In the genomic region with DNA sequence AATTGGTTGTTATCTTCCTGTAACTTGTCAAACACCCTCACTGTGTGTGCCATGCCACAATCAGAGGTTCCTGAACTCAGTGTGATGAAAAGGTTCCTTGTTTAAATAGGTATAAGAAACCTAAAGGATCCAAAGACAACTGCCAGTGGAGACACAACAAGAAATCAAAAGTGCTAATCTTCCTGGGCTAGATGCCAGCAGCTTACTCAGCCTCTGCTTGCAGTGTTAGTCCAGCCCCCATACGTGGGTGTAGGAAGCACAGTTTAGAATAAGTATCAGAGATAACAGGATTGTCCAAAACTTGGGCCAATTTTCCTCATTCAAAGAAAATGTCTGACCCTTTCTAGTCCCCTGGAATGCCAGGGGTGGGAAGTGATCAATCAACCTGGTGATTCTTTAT, we compare ENCODE assay signal across 13 mouse cellular contexts.
DNase-seq lines count a peak whose midpoint lies in the region; ATAC-seq lines count a peak whose summit lies in the region.
"Had no signal": no experiment of that assay in that cellular context is flagged by ENCODE, and none has a peak within 500 bp of the region (broad histone marks: within the 10 kb centered on the region; RNA-seq: fewer than 3 reads in every experiment).

No protein-coding gene starts in this region.

- no peak overlapping the region for H3K27ac ChIP-seq in hindbrain, embryonic 14.5 days
- H3K27ac ChIP-seq: liver, embryonic 15.5 days; midbrain, embryonic 10.5 days had no signal

- no peak overlapping the region for H3K4me3 ChIP-seq in hindbrain, embryonic 14.5 days (replicated peaks; ENCODE audit: low read length)
- H3K4me3 ChIP-seq: erythroblast, embryonic 14.5 days; liver, embryonic 15.5 days; midbrain, embryonic 10.5 days had no signal

- no peaks in the 10 kb centered on the region for H3K27me3 ChIP-seq in hindbrain, embryonic 14.5 days (ENCODE audit: control insufficient read depth, insufficient read depth, low read length)
- H3K27me3 ChIP-seq: liver, embryonic 15.5 days had no signal

- WGBS in hindbrain, embryonic 14.5 days = 47% methylated on average over 1 of the region's 1 CpGs

- intact Hi-C loops in left cerebral cortex, postnatal 25 days (cut with DNase I) = loop anchor here (5.0 kb wide), 1 partner anchor 121 kb away; the partner anchor contains the start of gene Slitrk1

- DNase-seq in cerebellum, postnatal 10 days = peak; percentile 47 to 54
- DNase-seq in cerebellum, adult 9-11 months = no peak
- DNase-seq in 3T3-L1 (ENCODE audit: low read depth, low spot score) (peak; percentile 20), liver (no peak)
- DNase-seq in left cerebral cortex, postnatal 25 days (ENCODE audit: low spot score in 2 of 2) = peak; percentile 64 to 89
- DNase-seq in embryo, embryonic 9.5 days (ENCODE audit: extremely low spot score) = no peak
- DNase-seq in hindbrain, embryonic 14.5 days (ENCODE audit: low spot score) = no peak
- DNase-seq: heart, adult 18-20 months; kidney, postnatal 14 days had no signal

- H3K9me3 ChIP-seq in hindbrain, embryonic 14.5 days (ENCODE audit: control insufficient read depth, low read length) = no peaks in the 10 kb centered on the region
- H3K9me3 ChIP-seq: liver, embryonic 15.5 days; midbrain, embryonic 10.5 days had no signal

- H3K4me2 ChIP-seq in hindbrain, embryonic 14.5 days (replicated peaks) = no peak overlapping the region
- H3K4me2 ChIP-seq: liver, embryonic 15.5 days had no signal

- no peak overlapping the region for H3K9ac ChIP-seq in hindbrain, embryonic 14.5 days
- H3K9ac ChIP-seq: liver, embryonic 15.5 days had no signal

- no peaks in the 10 kb centered on the region for H3K4me1 ChIP-seq in hindbrain, embryonic 14.5 days (replicated peaks; ENCODE audit: control insufficient read depth, insufficient read depth, low read length)
- H3K4me1 ChIP-seq: liver, embryonic 15.5 days; midbrain, embryonic 10.5 days had no signal

- ATAC-seq in frontal cortex, adult (ENCODE audit: low TSS enrichment) = peak; percentile 94
- ATAC-seq in hindbrain, embryonic 14.5 days (ENCODE audit: low FRiP score) = no peak

- no peaks in the 10 kb centered on the region for H3K36me3 ChIP-seq in hindbrain, embryonic 14.5 days (replicated peaks; ENCODE audit: control insufficient read depth, insufficient read depth)
- H3K36me3 ChIP-seq: liver, embryonic 15.5 days; midbrain, embryonic 10.5 days had no signal

Comparison
In these comparisons a context has a peak if more than half of its experiments do, and no peak if none do; other contexts are left out.
1. DNase-seq: peak in cerebellum, postnatal 10 days (2 of 2), 3T3-L1 (single experiment) and left cerebral cortex, postnatal 25 days (2 of 2); none in cerebellum, adult 9-11 months (single experiment), liver (single experiment), embryo, embryonic 9.5 days (single experiment) and hindbrain, embryonic 14.5 days (single experiment).